ENCODE assay signal across 10 mouse cellular contexts in genomic region chr17:34093199-34093874, GRCm38 (mm10). TPM values are rescaled to one million over a fixed set of nuclear protein-coding genes. Genes with fewer than 3 reads are reported as not detected.
DNase-seq lines count a peak whose midpoint lies in the region; ATAC-seq and TF ChIP-seq lines count a peak whose summit lies in the region.
"Had no signal": no experiment of that assay in that cellular context is flagged by ENCODE, and none has a peak within 500 bp of the region (broad histone marks: within the 10 kb centered on the region; RNA-seq: fewer than 3 reads in every experiment).

No protein-coding gene starts in this region.

- H3K27me3 ChIP-seq in heart, embryonic 10.5 days (ENCODE audit: insufficient read depth, poor library complexity, severe bottlenecking) = no peaks in the 10 kb centered on the region; the same call in 1 of the 2 replicates
- H3K27me3 ChIP-seq in heart, adult 2 months (ENCODE audit: control insufficient read depth, insufficient read depth, low read length) = peaks cover 2% of the 10 kb centered on the region; the same call in 1 of the 2 replicates
- no peaks in the 10 kb centered on the region for H3K27me3 ChIP-seq in neural tube, embryonic 15.5 days (replicated peaks)
- no peaks in the 10 kb centered on the region for H3K27me3 ChIP-seq in limb, embryonic 14.5 days (ENCODE audit: control insufficient read depth, insufficient read depth, low read length)

- intact Hi-C loops in heart, adult 2 months (cut with DNase I) = loop anchor here (10.0 kb wide), 1 partner anchor 251 kb away; no protein-coding TSS in a partner anchor

- H3K9ac ChIP-seq in heart, adult 2 months (ENCODE audit: low read depth, low read length) = no peak overlapping the region
- H3K9ac ChIP-seq in neural tube, embryonic 15.5 days (replicated peaks) = no peak overlapping the region
- H3K9ac ChIP-seq in limb, embryonic 14.5 days (ENCODE audit: low read depth, low read length, severe bottlenecking) = no peak overlapping the region

- no peak for TF ChIP-seq POLR2A in heart, adult 2 months (IDR thresholded peaks at IDR 0.05; ENCODE audit: insufficient read depth, low read depth, low read length)
- no peak for TF ChIP-seq POLR2A in limb, embryonic 14.5 days (IDR thresholded peaks at IDR 0.05; ENCODE audit: borderline replicate concordance, extremely low read depth, insufficient read depth, insufficient read length)

- H3K4me2 ChIP-seq in neural tube, embryonic 15.5 days = no peak overlapping the region
- peak overlapping the region; percentile 25; the same call in 1 of the 2 replicates for H3K4me2 ChIP-seq in limb, embryonic 14.5 days (replicated peaks; ENCODE audit: low read depth, low read length, severe bottlenecking)

- H3K79me2 ChIP-seq in heart, adult 2 months (replicated peaks; ENCODE audit: control insufficient read depth, insufficient read depth, low read length) = no peaks in the 10 kb centered on the region

- TF ChIP-seq EP300 in heart, adult 2 months (IDR thresholded peaks at IDR 0.05; ENCODE audit: insufficient read depth, low read depth, low read length) = no peak

- 0 out of 2 replicates have a peak overlapping the region, but pooled peaks have one; percentile 17 for H3K27ac ChIP-seq in heart, embryonic 10.5 days
- H3K27ac ChIP-seq in heart, adult 2 months = no peak overlapping the region
- H3K27ac ChIP-seq in neural tube, embryonic 15.5 days (replicated peaks) = no peak overlapping the region
- no peak overlapping the region for H3K27ac ChIP-seq in limb, embryonic 14.5 days (replicated peaks; ENCODE audit: low read depth, low read length)

- H3K9me3 ChIP-seq in heart, embryonic 10.5 days = no peaks in the 10 kb centered on the region
- H3K9me3 ChIP-seq in neural tube, embryonic 15.5 days (replicated peaks) = no peaks in the 10 kb centered on the region
- no peaks in the 10 kb centered on the region for H3K9me3 ChIP-seq in limb, embryonic 14.5 days (ENCODE audit: control insufficient read depth, low read length)

- 26% methylated on average over 7 of the region's 7 CpGs for WGBS in heart, embryonic 10.5 days
- 35% methylated on average over 7 of the region's 7 CpGs for WGBS in heart, adult 2 months
- 35% methylated on average over 7 of the region's 7 CpGs for WGBS in neural tube, embryonic 15.5 days
- 30% methylated on average over 7 of the region's 7 CpGs for WGBS in limb, embryonic 14.5 days

- no peak for TF ChIP-seq CTCF in heart, adult 2 months (IDR thresholded peaks at IDR 0.05)

- H3K4me1 ChIP-seq in heart, embryonic 10.5 days = peaks cover 24% of the 10 kb centered on the region
- no peaks in the 10 kb centered on the region for H3K4me1 ChIP-seq in heart, adult 2 months (ENCODE audit: control insufficient read depth, insufficient read depth, low read length)
- H3K4me1 ChIP-seq in neural tube, embryonic 15.5 days = no peaks in the 10 kb centered on the region
- no peaks in the 10 kb centered on the region for H3K4me1 ChIP-seq in limb, embryonic 14.5 days (ENCODE audit: control insufficient read depth, insufficient read depth, low read length)

- no peak for ATAC-seq in neural tube, embryonic 15.5 days (ENCODE audit: low FRiP score)
- peak; percentile 82 for ATAC-seq in limb, embryonic 14.5 days (ENCODE audit: low FRiP score, low read depth)

- DNase-seq in heart, embryonic 10.5 days (ENCODE audit: low spot score) = peak; percentile 94
- DNase-seq in heart, adult 2 months = no peak
- peak; percentile 76 for DNase-seq in neural tube, embryonic 10.5 days (ENCODE audit: extremely low spot score, low spot score)
- peak; percentile 71 for DNase-seq in limb, embryonic 14.5 days (ENCODE audit: low spot score)
- DNase-seq in thymus, postnatal 25 days = peak; percentile 69
- no peak for DNase-seq in layer of hippocampus, adult 18-20 months (ENCODE audit: low spot score in 2 of 2)
- DNase-seq in ovary, postnatal 10 days (ENCODE audit: low spot score) = no peak
- DNase-seq: cerebellum, adult 11 months had no signal

- H3K36me3 ChIP-seq in heart, embryonic 10.5 days = no peaks in the 10 kb centered on the region
- H3K36me3 ChIP-seq in heart, adult 2 months (ENCODE audit: control insufficient read depth, insufficient read depth, low read length) = no peaks in the 10 kb centered on the region
- no peaks in the 10 kb centered on the region for H3K36me3 ChIP-seq in neural tube, embryonic 15.5 days
- H3K36me3 ChIP-seq in limb, embryonic 14.5 days (ENCODE audit: control insufficient read depth, insufficient read depth, low read length) = no peaks in the 10 kb centered on the region

- peak overlapping the region; percentile 25; the same call in 1 of the 2 replicates for H3K4me3 ChIP-seq in heart, embryonic 10.5 days
- H3K4me3 ChIP-seq in heart, adult 2 months = no peak overlapping the region
- H3K4me3 ChIP-seq in neural tube, embryonic 15.5 days (replicated peaks) = no peak overlapping the region
- H3K4me3 ChIP-seq in limb, embryonic 14.5 days (replicated peaks; ENCODE audit: low read length) = no peak overlapping the region

RNA-seq across cellular contexts. Expression of gene H2-Oa, which starts 1.2 kb away (rescaled TPM):
- 0.62 and 0.84 TPM in 2 replicates for polyA plus RNA-seq in heart, embryonic 10.5 days (2016; fragmentation: Nextera tagmentation; extraction: Ambion mirVana)
- under 1 TPM; 0.20 to 0.29 TPM for total RNA-seq in heart, adult 2 months (2021)
- 0.79 and 3.2 TPM in 2 replicates for polyA plus RNA-seq in heart, adult 2 months (2012; rRNA removed)
- 0.19 and 2.5 TPM in 2 replicates for polyA plus RNA-seq in neural tube, embryonic 15.5 days (2015; fragmentation: Nextera tagmentation; extraction: Ambion mirVana)
- polyA plus RNA-seq in limb, embryonic 14.5 days (2012; rRNA removed) = 1.0 and 1.7 TPM in 2 replicates
- polyA plus RNA-seq in limb, embryonic 14.5 days (2014; fragmentation: Nextera tagmentation; extraction: Ambion mirVana) = 0.70 and 0.85 TPM in 2 replicates
- total RNA-seq in layer of hippocampus, adult 18-20 months (2021) = not detected
- polyA plus RNA-seq: C2C12 had no signal

RNA-seq across cellular contexts. Expression of gene H2-DMa, which starts 26.0 kb away (rescaled TPM):
- polyA plus RNA-seq in heart, embryonic 10.5 days (2016; fragmentation: Nextera tagmentation; extraction: Ambion mirVana) = 4.2 and 7.1 TPM in 2 replicates
- total RNA-seq in heart, adult 2 months (2021) = 1 to 10 TPM; 4.0 to 7.5 TPM
- 12.2 and 21.3 TPM in 2 replicates for polyA plus RNA-seq in heart, adult 2 months (2012; rRNA removed)
- 19.8 and 31.3 TPM in 2 replicates for polyA plus RNA-seq in neural tube, embryonic 15.5 days (2015; fragmentation: Nextera tagmentation; extraction: Ambion mirVana)
- 13.1 and 20.2 TPM in 2 replicates for polyA plus RNA-seq in limb, embryonic 14.5 days (2012; rRNA removed)
- polyA plus RNA-seq in limb, embryonic 14.5 days (2014; fragmentation: Nextera tagmentation; extraction: Ambion mirVana) = 16.8 and 19.0 TPM in 2 replicates
- 10 to 100 TPM; 27.4 to 32.5 TPM for total RNA-seq in layer of hippocampus, adult 18-20 months (2021)

RNA-seq across cellular contexts. Expression of gene Brd2, which starts 29.1 kb away (rescaled TPM):
- 77.6 and 101 TPM in 2 replicates for polyA plus RNA-seq in heart, embryonic 10.5 days (2016; fragmentation: Nextera tagmentation; extraction: Ambion mirVana)
- 10 to 100 TPM; 67.6 to 71.1 TPM for total RNA-seq in heart, adult 2 months (2021)
- polyA plus RNA-seq in heart, adult 2 months (2012; rRNA removed) = 78.9 and 118 TPM in 2 replicates
- 115 and 122 TPM in 2 replicates for polyA plus RNA-seq in neural tube, embryonic 15.5 days (2015; fragmentation: Nextera tagmentation; extraction: Ambion mirVana)
- polyA plus RNA-seq in limb, embryonic 14.5 days (2012; rRNA removed) = 197 and 217 TPM in 2 replicates
- polyA plus RNA-seq in limb, embryonic 14.5 days (2014; fragmentation: Nextera tagmentation; extraction: Ambion mirVana) = 121 and 141 TPM in 2 replicates
- 100 to 1,000 TPM; 184 to 185 TPM for total RNA-seq in layer of hippocampus, adult 18-20 months (2021)

RNA-seq across cellular contexts. Expression of gene H2-DMb2, which starts 49.8 kb away (rescaled TPM):
- polyA plus RNA-seq in heart, embryonic 10.5 days (2016; fragmentation: Nextera tagmentation; extraction: Ambion mirVana) = 0.18 TPM in 1 of 2 replicates, not detected in the other
- total RNA-seq in heart, adult 2 months (2021) = 1 to 10 TPM; 2.1 to 2.3 TPM
- polyA plus RNA-seq in heart, adult 2 months (2012; rRNA removed) = 2.3 and 7.6 TPM in 2 replicates
- 0.17 and 5.5 TPM in 2 replicates for polyA plus RNA-seq in neural tube, embryonic 15.5 days (2015; fragmentation: Nextera tagmentation; extraction: Ambion mirVana)
- polyA plus RNA-seq in limb, embryonic 14.5 days (2012; rRNA removed) = 0.31 and 0.54 TPM in 2 replicates
- polyA plus RNA-seq in limb, embryonic 14.5 days (2014; fragmentation: Nextera tagmentation; extraction: Ambion mirVana) = 0.23 and 0.36 TPM in 2 replicates
- total RNA-seq in layer of hippocampus, adult 18-20 months (2021) = 1 to 10 TPM; 1.3 to 1.6 TPM
- polyA plus RNA-seq: C2C12 had no signal

RNA-seq across cellular contexts. Expression of gene Col11a2, which starts 54.1 kb away (rescaled TPM):
- polyA plus RNA-seq in heart, embryonic 10.5 days (2016; fragmentation: Nextera tagmentation; extraction: Ambion mirVana) = 0.38 and 1.0 TPM in 2 replicates
- total RNA-seq in heart, adult 2 months (2021) = 1 to 10 TPM in 1 of 2 experiments, under 1 TPM in 1; 0.89 to 1.8 TPM
- 0.98 and 1.7 TPM in 2 replicates for polyA plus RNA-seq in heart, adult 2 months (2012; rRNA removed)
- polyA plus RNA-seq in neural tube, embryonic 15.5 days (2015; fragmentation: Nextera tagmentation; extraction: Ambion mirVana) = 8.3 and 9.4 TPM in 2 replicates
- polyA plus RNA-seq in limb, embryonic 14.5 days (2012; rRNA removed) = 201 and 242 TPM in 2 replicates
- polyA plus RNA-seq in limb, embryonic 14.5 days (2014; fragmentation: Nextera tagmentation; extraction: Ambion mirVana) = 71.6 and 72.1 TPM in 2 replicates
- 10 to 100 TPM; 22.5 to 23.4 TPM for total RNA-seq in layer of hippocampus, adult 18-20 months (2021)

Comparison
In these comparisons a context has a peak if more than half of its experiments do, and no peak if none do; other contexts are left out.
1. DNase-seq: peak in heart, embryonic 10.5 days (single experiment), neural tube, embryonic 10.5 days (single experiment), limb, embryonic 14.5 days (single experiment) and thymus, postnatal 25 days (single experiment); none in heart, adult 2 months (0 of 2), layer of hippocampus, adult 18-20 months (0 of 2) and ovary, postnatal 10 days (single experiment).